Mouse (Mus musculus): ENCODE data around the gene Tgoln1. TPM values are rescaled to one million over a fixed set of nuclear protein-coding genes. Genes with fewer than 3 reads are reported as not detected.

Tgoln1 gene
- total RNA-seq (2021) = 10 to 100 TPM; 89.0 to 89.3 TPM

- intact Hi-C loops (cut with DNase I) = loop anchor here (1.0 to 5.0 kb wide), 2 partner anchors 18 to 286 kb away; partner anchors contain the start of genes Elmod3 and Retsat
- peak; percentile 93 for DNase-seq (ENCODE audit: low spot score in 2 of 2)
Observed at GRCm38 (mm10) chr6:72616643-72617288, at the start of gene Tgoln1. Gene Tgoln1, minus strand, starts transcription at chr6:72617000.

DNA sequence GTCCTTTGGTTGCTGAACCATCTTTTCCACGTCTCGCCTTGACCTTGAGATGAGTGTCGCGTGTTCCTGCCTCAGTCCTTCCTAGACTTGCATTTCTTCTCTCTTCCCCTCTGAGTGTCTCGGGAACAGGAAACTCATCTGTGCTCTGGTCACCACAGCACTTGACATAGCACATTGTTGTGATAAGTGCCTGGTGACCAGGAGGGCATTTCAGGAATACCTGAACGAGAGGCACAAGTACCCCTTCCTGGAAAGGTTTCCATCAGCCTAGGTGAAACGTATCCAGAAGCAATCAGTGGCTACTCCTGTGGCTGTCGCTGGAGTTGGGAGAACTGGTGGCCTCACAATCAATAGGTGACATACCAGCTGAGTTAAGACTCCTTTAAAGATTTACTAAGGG, 47.5 kb upstream of the Tgoln1 start:
- no peak for DNase-seq (ENCODE audit: low spot score in 2 of 2)

DNA sequence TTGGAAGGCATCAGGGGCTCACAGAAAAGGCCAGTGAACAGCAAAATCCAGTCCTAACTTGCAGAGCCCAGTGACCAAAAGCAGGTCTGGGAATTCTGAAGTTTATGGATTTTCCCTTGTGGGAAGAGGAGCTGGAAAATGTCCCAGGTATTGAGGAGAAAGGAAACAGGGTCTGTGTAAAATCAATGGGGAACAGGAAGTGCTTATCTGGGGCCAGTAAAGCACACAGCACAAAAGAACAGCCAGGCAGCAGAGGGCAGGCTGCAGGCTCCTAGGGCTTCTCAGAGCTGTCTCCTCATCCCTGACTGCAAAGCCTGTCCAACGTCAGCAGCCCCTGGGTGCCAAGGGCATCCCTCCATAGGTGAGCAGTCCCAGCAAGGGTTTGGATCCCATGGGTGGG, 46.2 kb upstream of the Tgoln1 start:
- DNase-seq (ENCODE audit: low spot score in 2 of 2) = no peak
- intact Hi-C loops (cut with DNase I) = loop anchor here (5.0 kb wide), 1 partner anchor 49 kb away; no protein-coding TSS in a partner anchor

More for the DNA sequence above, 47.5 kb upstream of the Tgoln1 start:
- intact Hi-C loops (cut with DNase I) = loop anchor here (5.0 kb wide), 1 partner anchor 48 kb away; no protein-coding TSS in a partner anchor

DNA sequence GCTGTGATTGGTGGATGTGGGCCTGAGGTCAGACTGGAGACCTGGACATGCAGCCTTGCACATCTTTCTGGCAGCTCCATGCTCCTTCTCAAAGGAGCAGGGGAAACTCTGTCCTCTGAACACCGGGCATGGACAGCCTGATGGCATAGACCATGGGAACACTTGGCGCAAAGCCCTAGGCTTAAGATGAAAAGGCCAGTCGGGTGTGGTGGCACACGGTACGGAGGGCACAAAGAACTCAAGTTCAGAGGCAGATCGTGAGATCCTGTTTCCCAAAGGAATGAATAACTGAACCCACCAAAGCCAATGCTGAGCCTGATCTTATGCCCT, 43.6 kb upstream of the Tgoln1 start:
- intact Hi-C loops (cut with DNase I) = loop anchor here (5.0 kb wide), 1 partner anchor 52 kb away; no protein-coding TSS in a partner anchor
- no peak for DNase-seq (ENCODE audit: low spot score in 2 of 2)

GRCm38 (mm10) chr6:72659717-72660390, 43.1 kb upstream of the Tgoln1 start:
- peak in 1 of 2 experiments; percentile 22 for DNase-seq (ENCODE audit: low spot score in 2 of 2)
- intact Hi-C loops (cut with DNase I) = loop anchor here (5.0 kb wide), 1 partner anchor 52 kb away; no protein-coding TSS in a partner anchor

GRCm38 (mm10) chr6:72658006-72658405, 41.2 kb upstream of the Tgoln1 start:
- DNase-seq (ENCODE audit: low spot score in 2 of 2) = no peak
- intact Hi-C loops (cut with DNase I) = no loop called here

- no peak for DNase-seq (ENCODE audit: low spot score in 2 of 2)
- intact Hi-C loops (cut with DNase I) = no loop called here
Observed at GRCm38 (mm10) chr6:72656053-72656442, 39.2 kb upstream of the Tgoln1 start.

GRCm38 (mm10) chr6:72655309-72656052, 38.7 kb upstream of the Tgoln1 start:
- intact Hi-C loops (cut with DNase I) = no loop called here
- DNase-seq (ENCODE audit: low spot score in 2 of 2) = peak in 1 of 2 experiments; percentile 9

DNA sequence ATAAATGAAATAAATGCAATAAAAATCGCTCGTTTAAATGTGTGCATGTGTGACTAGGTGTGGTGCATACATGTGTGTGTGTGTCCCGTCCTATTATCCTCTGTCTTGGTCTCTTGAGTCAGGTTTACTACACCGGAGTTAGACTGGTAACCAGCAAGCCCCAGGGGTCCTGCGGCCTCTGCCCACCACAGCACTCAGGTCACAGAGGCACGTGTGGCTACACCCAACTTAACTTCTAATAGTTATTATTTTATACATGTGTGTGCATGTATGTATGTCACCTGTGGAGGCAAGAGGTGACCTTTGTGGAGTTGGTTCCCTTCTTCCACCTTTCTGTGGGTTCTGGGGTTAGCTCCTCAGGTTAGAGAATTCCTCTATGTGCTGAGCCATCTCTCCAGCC, 37.6 kb upstream of the Tgoln1 start:
- intact Hi-C loops (cut with DNase I) = no loop called here
- DNase-seq (ENCODE audit: low spot score in 2 of 2) = no peak

DNA sequence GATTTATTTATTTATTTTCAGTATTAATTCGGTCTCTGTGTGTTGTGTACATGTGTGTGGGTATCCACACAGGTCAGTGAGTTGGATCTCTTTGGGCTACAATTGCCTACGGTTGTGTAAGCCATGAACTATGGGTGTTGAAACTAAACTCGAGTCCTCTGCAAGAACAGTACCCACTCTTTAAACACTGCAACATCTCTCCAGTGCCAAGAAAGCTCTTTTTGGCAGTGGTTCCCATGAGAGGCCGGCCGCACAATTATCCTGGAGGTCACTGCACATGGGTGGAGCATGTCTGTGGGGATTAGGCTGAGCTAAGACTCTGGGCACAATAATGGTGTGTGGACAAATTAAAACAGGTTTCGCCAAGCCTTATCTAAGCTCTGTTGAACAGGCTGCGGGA, 36.6 kb upstream of the Tgoln1 start:
- intact Hi-C loops (cut with DNase I) = no loop called here
- DNase-seq (ENCODE audit: low spot score in 2 of 2) = no peak

DNA sequence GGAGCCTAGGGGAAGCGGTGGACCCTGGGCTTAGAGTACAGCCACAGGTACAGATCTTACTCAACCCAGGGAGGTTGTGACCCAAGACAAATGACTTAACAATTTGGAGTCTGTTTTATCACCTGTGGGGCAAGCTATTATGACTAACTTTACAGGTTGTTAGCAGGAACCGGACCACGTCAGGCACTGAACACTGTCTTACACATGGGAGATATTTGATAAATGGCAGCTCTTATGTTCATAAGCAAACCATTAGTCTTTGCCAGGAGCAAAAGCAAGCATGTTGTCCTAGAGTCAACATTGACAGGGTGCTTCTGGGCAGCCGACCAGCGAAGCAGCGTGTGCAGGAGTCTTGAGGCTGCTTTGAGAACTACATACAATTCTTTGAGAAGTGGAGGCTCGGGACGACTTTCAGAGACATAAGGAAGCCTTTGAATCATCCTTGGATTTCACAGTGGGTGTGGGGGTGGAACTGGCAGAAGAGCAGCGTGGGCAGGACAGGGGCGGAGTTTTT, 33.6 kb upstream of the Tgoln1 start:
- intact Hi-C loops (cut with DNase I) = no loop called here
- DNase-seq (ENCODE audit: low spot score in 2 of 2) = peak; percentile 70 to 78

GRCm38 (mm10) chr6:72648002-72648595, 31.3 kb upstream of the Tgoln1 start:
- DNase-seq (ENCODE audit: low spot score in 2 of 2) = no peak
- intact Hi-C loops (cut with DNase I) = loop anchor here (5.0 kb wide), 2 partner anchors 184 to 579 kb away; no protein-coding TSS in a partner anchor

GRCm38 (mm10) chr6:72647383-72647820, 30.6 kb upstream of the Tgoln1 start:
- DNase-seq (ENCODE audit: low spot score in 2 of 2) = peak; percentile 58 to 70
- intact Hi-C loops (cut with DNase I) = loop anchor here (1.0 to 5.0 kb wide), 3 partner anchors 142 to 580 kb away; partner anchors contain the start of gene Tcf7l1

DNA sequence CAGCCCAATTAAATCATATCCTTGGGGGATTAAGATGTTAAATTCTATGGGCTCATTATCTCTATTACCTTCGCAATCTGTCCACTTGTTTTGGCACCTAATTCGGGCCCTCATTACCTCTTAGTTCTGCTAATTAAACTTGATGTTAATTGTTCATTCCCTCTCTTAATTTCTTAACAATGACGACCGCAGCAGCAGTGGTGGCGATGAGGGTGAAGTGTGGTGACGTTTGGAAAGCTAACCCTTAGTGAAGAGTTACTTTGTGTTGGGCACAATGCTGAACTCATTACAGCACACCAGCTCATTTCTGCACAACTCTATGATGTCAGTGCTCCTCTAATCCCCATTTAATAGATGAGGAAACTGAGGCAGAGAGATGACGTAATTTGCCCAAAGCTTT, 28.6 kb upstream of the Tgoln1 start:
- DNase-seq (ENCODE audit: low spot score in 2 of 2) = no peak
- intact Hi-C loops (cut with DNase I) = loop anchor here (5.0 kb wide), 2 partner anchors 187 to 582 kb away; no protein-coding TSS in a partner anchor

DNA sequence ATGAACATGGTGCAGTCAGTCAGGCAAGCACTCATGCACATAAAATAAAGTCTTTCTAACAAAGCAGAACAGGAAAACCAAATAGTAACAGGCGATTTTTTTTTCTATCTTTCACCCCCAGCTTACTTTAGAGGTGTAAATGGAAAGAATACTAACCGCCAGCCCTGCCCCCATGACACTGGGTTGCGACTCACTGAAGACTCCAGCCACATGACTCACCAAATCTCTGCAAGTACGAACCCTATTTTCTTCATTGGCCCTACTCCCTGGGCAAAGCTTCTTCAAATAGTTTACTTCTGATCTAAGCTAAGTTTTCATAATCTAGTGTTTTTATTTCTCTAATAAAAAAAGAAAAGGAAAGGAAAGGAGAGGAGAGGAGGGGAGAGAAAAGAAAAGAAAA, 27.8 kb upstream of the Tgoln1 start:
- no peak for DNase-seq (ENCODE audit: low spot score in 2 of 2)
- intact Hi-C loops (cut with DNase I) = no loop called here

- DNase-seq (ENCODE audit: low spot score in 2 of 2) = no peak
- intact Hi-C loops (cut with DNase I) = no loop called here
Observed at GRCm38 (mm10) chr6:72641218-72641954, 24.6 kb upstream of the Tgoln1 start.

GRCm38 (mm10) chr6:72636940-72637339, 20.1 kb upstream of the Tgoln1 start:
- DNase-seq (ENCODE audit: low spot score in 2 of 2) = no peak
- intact Hi-C loops (cut with DNase I) = loop anchor here (5.0 kb wide), 1 partner anchor 190 kb away; no protein-coding TSS in a partner anchor

- peak in 1 of 2 experiments; percentile 47 for DNase-seq (ENCODE audit: low spot score in 2 of 2)
- intact Hi-C loops (cut with DNase I) = loop anchor here (5.0 kb wide), 1 partner anchor 191 kb away; no protein-coding TSS in a partner anchor
Observed at GRCm38 (mm10) chr6:72635760-72636431, 19.1 kb upstream of the Tgoln1 start.

Measured in left cerebral cortex, postnatal 36 days (tissue).